Mouse (Mus musculus) liver, postnatal 0 days (tissue): ENCODE measurements at regions not wholly inside any gene's neighbourhood (a gene's known extent, or its start where the extent isn't known, plus 50 kb on each side); places are given as distances from the start of the nearest gene placed in this dataset.

Experiments
- CTCF ChIP-seq: sonication (generic); IDR thresholded peaks from 2 replicates; pipeline ENCODE4 v1.5.1; 2016; ENCODE audit warnings: antibody characterized with exemption, low read depth
- EP300 ChIP-seq: IDR thresholded peaks from 2 replicates; pipeline ENCODE4 v1.6.1; 2016; ENCODE audit warnings: antibody characterized with exemption, low read depth, mild to moderate bottlenecking

- TF ChIP-seq CTCF, result no peak
- no peak for TF ChIP-seq EP300
These were observed 250.6 kb downstream of the Dmrt2 start for GRCm38 (mm10) chr19:25922806-25923205.
